Mouse (Mus musculus) frontal cortex, postnatal 14 days (tissue): ENCODE results near the gene Ttc7.

Source experiments
- DNase-seq, 2 experiments: peaks; one replicate each; pipeline ENCODE4 v3.0.0; 2022; ENCODE audit warnings: low spot score in 2 of 2

Ttc7 gene

DNA sequence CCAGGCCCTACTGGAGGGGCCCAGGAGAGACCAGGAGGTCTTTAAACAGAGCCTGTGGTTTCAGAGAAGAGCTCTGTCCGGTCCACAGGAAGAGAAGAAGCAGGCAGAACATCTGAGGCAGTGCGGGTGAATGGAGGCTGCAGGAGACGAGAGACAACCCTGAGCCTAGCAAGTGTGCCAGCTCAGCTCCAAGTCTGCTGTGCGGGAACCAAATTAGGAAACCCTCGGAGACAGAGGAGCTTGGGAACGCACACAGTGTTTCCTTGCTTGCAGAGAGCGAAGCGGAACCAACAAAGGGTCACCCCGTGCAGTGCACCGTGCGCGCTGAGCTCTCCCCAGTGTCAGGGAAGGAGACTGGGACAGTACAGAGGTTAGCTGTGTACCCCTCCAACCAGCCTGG is 54.2 kb downstream of the Ttc7 start:
- DNase-seq = no peak

DNA sequence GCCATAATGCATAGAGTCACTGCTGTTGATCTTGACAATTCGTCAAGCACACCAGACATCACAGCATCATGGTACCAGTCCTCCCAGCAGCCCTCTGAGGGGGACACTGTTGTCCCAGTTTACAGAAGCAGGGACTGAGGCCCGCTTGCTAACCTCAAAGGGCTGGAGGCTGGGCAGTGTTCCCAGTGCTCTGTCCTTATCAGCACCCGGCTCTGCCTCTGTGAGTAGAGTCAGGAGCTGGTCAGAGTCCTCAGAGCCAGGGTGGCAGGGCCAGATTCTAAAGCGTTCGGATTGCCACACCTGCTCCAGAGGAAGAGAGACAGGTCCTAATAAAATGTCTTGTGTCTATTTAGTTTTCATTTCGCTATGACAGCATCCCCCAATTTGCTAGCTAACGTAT is 55.0 kb downstream of the Ttc7 start:
- no peak for DNase-seq

DNA sequence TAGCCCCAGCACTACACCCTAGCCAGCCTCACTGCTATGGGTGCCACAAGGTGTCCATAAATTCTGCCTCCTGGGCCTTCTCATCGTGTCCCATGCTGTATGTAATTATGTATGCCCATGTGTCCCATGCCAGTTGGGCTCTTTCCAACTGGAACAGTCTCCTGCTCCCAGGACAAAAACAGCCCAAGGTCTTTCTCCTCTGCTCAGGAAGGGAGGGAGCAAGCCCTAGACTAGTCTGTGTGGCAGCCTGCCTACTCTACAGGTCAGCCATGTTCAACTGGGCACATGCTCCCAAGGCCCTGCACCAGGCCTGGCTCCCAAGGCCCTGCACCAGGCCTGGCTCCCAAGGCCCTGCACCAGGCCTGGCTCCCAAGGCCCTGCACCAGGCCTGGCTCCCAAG is 56.4 kb downstream of the Ttc7 start:
- DNase-seq = no peak

DNA sequence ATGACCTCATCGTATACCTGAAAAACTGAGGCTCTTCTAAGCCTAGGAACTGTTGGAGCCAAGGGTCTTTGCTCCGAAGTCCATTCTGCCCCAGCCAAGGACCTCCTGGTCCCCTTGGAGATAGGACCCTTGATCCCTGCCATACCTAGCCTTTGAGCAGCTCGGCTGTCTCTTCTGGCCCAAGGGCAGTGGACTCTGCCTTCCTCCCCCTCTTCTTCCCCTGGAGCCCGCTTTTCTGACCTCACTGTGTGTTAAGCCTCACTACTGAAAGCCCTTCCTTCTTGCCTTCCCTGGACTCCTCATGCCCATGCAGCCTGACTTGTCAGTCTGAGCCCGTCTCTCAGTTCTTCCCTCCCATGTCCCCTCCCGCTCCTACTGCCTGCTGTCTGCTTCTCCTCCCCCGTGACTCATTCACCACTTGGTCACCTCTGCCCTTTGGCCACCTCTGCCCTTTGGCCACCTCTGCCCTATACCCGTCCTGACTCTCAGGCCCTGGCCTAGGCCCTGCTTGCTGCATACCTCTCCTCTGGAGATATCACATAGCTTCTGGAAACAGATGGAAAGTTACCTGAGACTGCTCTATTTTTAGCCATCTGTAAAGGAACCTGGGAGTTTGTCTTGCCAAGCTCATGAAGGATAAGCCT is 60.5 kb downstream of the Ttc7 start:
- no peak for DNase-seq

GRCm38 (mm10) chr17:87344441-87345251 is 62.0 kb downstream of the Ttc7 start:
- DNase-seq = no peak

DNA sequence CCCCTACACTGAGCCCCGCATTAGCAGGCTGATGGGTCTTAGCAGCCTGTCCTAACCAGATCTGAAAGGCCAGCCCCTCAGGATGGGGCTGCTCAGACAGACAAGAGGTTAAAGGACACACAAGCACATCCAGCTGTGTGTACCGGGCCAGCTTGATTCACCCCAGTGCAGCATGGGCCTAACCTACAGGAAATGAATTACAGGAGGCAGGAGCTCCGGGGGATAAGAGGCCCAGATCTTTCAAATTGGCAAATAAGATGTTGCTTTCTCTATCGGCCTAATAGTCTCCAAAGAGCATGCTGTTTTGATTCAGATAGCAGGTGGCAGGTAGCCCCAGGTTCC is 62.5 kb downstream of the Ttc7 start:
- DNase-seq = no peak

DNA sequence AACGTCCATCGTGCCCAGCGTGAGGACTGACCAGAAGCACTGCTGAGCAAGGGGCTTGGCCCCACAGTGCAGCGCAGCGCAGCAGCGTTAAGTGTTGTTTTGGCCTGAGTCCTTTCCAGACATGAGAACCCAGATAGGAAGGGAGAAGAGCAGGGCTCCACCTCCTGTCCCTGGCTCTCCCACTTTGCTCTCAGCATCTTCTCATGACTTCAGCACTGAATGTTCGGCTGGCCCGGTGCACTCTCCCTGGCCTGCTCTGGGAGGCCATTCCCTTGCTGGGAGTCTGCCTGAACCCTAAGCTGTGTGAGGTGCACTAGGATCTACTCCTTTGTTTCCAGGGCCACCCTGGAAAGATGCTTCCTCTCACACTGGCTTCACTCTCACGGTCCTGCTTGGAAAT is 65.7 kb downstream of the Ttc7 start:
- no peak for DNase-seq

GRCm38 (mm10) chr17:87349069-87349468 is 66.4 kb downstream of the Ttc7 start:
- no peak for DNase-seq

GRCm38 (mm10) chr17:87349575-87349974 is 66.9 kb downstream of the Ttc7 start:
- no peak for DNase-seq

- DNase-seq = no peak
These were observed 68.0 kb downstream of the Ttc7 start for GRCm38 (mm10) chr17:87350471-87351240.

- DNase-seq = no peak
These were observed 68.8 kb downstream of the Ttc7 start for GRCm38 (mm10) chr17:87351241-87352105.

GRCm38 (mm10) chr17:87352106-87352897 is 69.6 kb downstream of the Ttc7 start:
- no peak for DNase-seq

DNA sequence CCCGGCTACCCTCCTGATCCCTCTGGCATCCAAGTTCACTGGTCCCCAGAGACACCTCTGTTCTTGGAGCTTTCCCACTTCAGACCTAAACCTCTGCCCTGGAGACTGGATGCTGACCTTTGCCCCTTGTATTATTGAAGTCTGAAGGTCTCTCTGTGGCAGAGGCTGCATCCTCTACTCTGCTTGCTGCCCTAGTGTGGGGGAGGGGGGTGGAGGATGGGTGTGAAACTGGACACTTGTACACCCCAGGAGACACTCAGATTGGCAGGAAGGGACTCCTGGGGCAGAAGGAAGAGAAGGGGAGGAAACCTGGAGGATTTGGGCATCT is 70.2 kb downstream of the Ttc7 start:
- DNase-seq = no peak

DNA sequence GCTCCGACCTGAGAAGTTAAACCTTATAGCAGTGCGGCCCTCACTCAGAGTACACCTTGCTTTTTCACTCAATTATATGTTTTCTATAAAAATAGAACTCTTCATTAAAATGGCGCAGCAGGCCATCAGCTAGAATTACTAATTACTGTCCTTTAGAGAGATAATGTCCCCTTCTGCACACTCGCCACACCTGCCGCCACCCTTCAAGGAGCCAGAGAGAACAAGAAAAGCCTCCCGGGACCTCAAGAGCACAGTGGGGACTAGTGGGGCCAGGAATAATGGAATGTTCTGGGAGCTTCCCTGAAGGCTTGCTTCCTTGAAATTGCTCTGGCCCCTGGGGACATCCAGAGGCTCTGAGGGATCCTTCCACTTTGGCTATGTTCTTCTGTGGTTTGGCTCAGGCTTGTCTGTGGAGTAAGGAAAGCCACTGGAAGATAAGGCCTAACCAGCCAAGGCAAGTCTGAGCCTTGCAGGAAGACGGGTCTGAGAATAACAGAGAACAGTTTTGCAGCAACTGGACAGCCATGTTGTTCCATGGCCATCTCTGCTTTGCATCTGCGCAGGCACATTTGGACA is 71.1 kb downstream of the Ttc7 start:
- DNase-seq = no peak

DNA sequence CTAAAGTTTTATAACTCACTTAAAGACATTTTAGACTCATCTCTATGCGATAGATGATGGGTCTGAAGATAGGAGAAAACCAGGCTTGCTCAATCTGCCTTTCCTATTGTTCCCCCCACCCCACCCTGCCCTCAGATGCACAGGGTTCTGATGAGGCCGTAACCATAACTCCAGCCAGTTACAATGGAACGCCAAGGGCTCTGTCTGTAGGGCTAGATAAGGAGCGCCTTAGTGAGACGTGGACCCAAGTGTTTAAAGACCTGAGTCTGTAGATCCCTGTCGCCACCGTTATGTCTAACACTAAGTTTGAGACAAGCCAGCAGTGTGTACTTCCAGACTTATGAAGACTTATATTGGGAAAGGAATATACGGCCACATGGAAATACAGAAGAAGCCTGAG is 72.8 kb downstream of the Ttc7 start:
- no peak for DNase-seq

GRCm38 (mm10) chr17:87356261-87356660 is 73.6 kb downstream of the Ttc7 start:
- DNase-seq = no peak

GRCm38 (mm10) chr17:87357506-87357905 is 74.8 kb downstream of the Ttc7 start:
- no peak for DNase-seq

DNA sequence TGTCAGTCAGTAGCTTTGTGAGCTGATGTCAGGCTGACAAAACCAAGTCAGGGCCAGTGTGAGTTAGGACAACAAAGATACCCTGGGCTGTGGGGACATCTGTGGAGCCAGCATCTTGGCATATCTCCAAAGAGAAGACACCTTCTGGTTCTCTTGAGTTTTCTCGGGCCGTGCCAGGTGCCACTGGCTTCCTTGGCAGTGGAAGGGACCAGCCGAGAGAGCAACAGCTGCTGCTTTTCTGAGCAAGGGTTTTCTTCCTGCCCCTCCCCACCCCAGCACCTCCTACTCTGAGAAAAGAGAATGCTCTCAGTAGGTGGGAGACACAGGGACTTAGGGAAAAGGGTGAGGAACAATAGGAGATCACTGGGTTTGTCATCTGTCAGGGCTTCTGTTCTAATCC is 78.4 kb downstream of the Ttc7 start:
- DNase-seq = no peak

DNA sequence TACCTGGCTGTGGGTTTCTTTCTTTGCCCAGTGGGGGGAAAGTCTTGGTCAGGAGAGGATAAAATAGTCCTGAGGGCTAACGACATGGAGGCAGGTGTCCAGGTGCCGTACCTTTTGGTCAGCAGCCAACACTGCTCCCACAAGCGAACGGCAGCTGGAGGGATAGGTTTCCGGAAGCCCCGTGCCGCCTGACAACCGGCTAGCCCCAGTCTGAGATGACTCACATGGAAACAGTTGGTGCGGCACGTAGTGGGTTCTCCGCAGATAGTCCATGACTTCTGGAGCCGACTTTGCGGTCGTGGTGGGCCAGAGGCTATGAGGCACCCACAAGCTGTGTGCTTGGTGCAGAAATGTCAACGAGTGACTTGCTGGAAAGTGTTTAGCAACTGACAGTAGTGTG is 81.4 kb downstream of the Ttc7 start:
- no peak for DNase-seq

DNA sequence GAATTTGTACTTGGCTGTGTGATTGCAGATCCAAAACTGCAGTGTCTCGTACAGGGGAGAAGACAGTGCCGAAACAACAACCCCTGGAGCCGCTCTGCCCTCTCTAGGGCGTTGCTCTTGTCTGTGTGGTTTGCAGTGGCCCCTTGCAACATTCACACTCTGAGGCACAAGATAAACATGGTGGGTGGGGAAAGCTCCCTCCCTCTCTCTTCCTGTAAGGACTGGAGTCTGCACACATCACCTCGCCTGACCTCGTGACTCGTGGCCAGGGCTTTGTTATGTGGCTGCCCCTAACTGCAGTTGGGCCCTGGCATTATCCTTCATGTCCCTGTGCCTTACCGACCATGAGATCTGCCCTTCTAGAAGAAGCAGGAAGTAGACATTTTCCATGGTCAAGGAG is 82.6 kb downstream of the Ttc7 start:
- DNase-seq = no peak

- no peak for DNase-seq
These were observed 83.8 kb downstream of the Ttc7 start for GRCm38 (mm10) chr17:87366520-87366919.
